Mouse (Mus musculus) megakaryocyte, embryonic 14.5 days (primary cell): ENCODE data around the gene Zbtb16.

ENCODE experiments used
- FLI1 ChIP-seq: IDR thresholded peaks from 2 replicates; pipeline ENCODE4 v1.6.1; 2012; ENCODE audit warnings: low read length, inconsistent platforms, mixed read lengths
- GATA1 ChIP-seq: IDR thresholded peaks from 3 replicates; pipeline ENCODE4 v1.6.1; 2012; ENCODE audit warnings: mixed read lengths, low read length, inconsistent platforms, borderline replicate concordance

- no peak for TF ChIP-seq GATA1
- TF ChIP-seq FLI1: no peak
Observed at GRCm38 (mm10) chr9:48661225-48662023, 174.6 kb downstream of the Zbtb16 start.
